Mouse (Mus musculus) T-cell, adult 2 months (primary cell): ENCODE measurements around the gene Myt1l.

Experiments
- DNase-seq: peaks from one replicate; pipeline ENCODE4 v3.0.0; 2022; ENCODE audit warnings: low spot score

The Myt1l gene

GRCm38 (mm10) chr12:29528031-29528771 lies at the start of gene Myt1l:
Gene Myt1l, plus strand, starts transcription at chr12:29528384.
- no peak for DNase-seq

- no peak for DNase-seq
Observed at GRCm38 (mm10) chr12:29486424-29487035, 41.7 kb upstream of the Myt1l start.

- no peak for DNase-seq
Observed at GRCm38 (mm10) chr12:29526236-29526644, 1.9 kb upstream of the Myt1l start.

- DNase-seq: no peak
Observed at GRCm38 (mm10) chr12:29527048-29527761, 979 bp upstream of the Myt1l start.

GRCm38 (mm10) chr12:29530241-29530725 lies 2.1 kb downstream of the Myt1l start:
- DNase-seq: no peak

GRCm38 (mm10) chr12:29530823-29531222 lies 2.6 kb downstream of the Myt1l start:
- DNase-seq: no peak

GRCm38 (mm10) chr12:29533071-29533876 lies 5.1 kb downstream of the Myt1l start:
- DNase-seq: no peak

- DNase-seq: no peak
Observed at GRCm38 (mm10) chr12:29534326-29534725, 6.1 kb downstream of the Myt1l start.

GRCm38 (mm10) chr12:29534761-29535300 lies 6.6 kb downstream of the Myt1l start:
- no peak for DNase-seq

GRCm38 (mm10) chr12:29537916-29538315 lies 9.7 kb downstream of the Myt1l start:
- no peak for DNase-seq

- DNase-seq: no peak
Observed at GRCm38 (mm10) chr12:29538456-29538855, 10.3 kb downstream of the Myt1l start.

GRCm38 (mm10) chr12:29539106-29539505 lies 10.9 kb downstream of the Myt1l start:
- no peak for DNase-seq

- DNase-seq: no peak
Observed at GRCm38 (mm10) chr12:29540741-29541140, 12.6 kb downstream of the Myt1l start.

GRCm38 (mm10) chr12:29546073-29546472 lies 17.9 kb downstream of the Myt1l start:
- DNase-seq: no peak

GRCm38 (mm10) chr12:29547112-29547511 lies 18.9 kb downstream of the Myt1l start:
- DNase-seq: no peak

GRCm38 (mm10) chr12:29547755-29548154 lies 19.6 kb downstream of the Myt1l start:
- no peak for DNase-seq

- no peak for DNase-seq
Observed at GRCm38 (mm10) chr12:29553138-29553537, 25.0 kb downstream of the Myt1l start.

GRCm38 (mm10) chr12:29555718-29556117 lies 27.5 kb downstream of the Myt1l start:
- no peak for DNase-seq

- DNase-seq: no peak
Observed at GRCm38 (mm10) chr12:29556408-29556807, 28.2 kb downstream of the Myt1l start.

GRCm38 (mm10) chr12:29556901-29557300 lies 28.7 kb downstream of the Myt1l start:
- no peak for DNase-seq

- DNase-seq: no peak
Observed at GRCm38 (mm10) chr12:29559769-29560168, 31.6 kb downstream of the Myt1l start.

- DNase-seq: no peak
Observed at GRCm38 (mm10) chr12:29561222-29561621, 33.0 kb downstream of the Myt1l start.
